Mouse (Mus musculus) hindbrain, postnatal 0 days (tissue): ENCODE measurements around the gene Auts2. TPM values are rescaled to one million over a fixed set of nuclear protein-coding genes. Genes with fewer than 3 reads are reported as not detected.

Experiments
- ATAC-seq: fragments of 200-750 bp; cut with Nextera tagmentation; 2 replicates; pipeline ENCODE4 v1.8.0; 2017; ENCODE audit warnings: mild to moderate bottlenecking, moderate TSS enrichment, moderate library complexity
- DNase-seq: peaks from one replicate; pipeline ENCODE4 v3.0.0-alpha.2; 2015; ENCODE audit warnings: low spot score
- H3K27ac ChIP-seq: fragments of 300-500 bp; sonication (generic); 2 replicates; pipeline ENCODE4 v1.5.1; 2014; ENCODE audit warnings: mild to moderate bottlenecking
- H3K27me3 ChIP-seq: fragments of 300-500 bp; sonication (generic); 2 replicates; pipeline ENCODE4 v1.6.1; 2014; ENCODE audit warnings: low read length, mixed read lengths; ENCODE audit not compliant: insufficient read depth
- H3K36me3 ChIP-seq: fragments of 300-500 bp; sonication (generic); 2 replicates; pipeline ENCODE4 v1.6.1; 2014; ENCODE audit warnings: low read length, mixed read lengths; ENCODE audit not compliant: insufficient read depth
- H3K4me1 ChIP-seq: fragments of 300-500 bp; sonication (generic); 2 replicates; pipeline ENCODE4 v1.6.1; 2014; ENCODE audit warnings: antibody characterized with exemption, low read length, mixed read lengths; ENCODE audit not compliant: insufficient read depth
- H3K4me2 ChIP-seq: fragments of 300-500 bp; sonication (generic); 2 replicates; pipeline ENCODE4 v1.6.1; 2014; ENCODE audit warnings: low read depth, mild to moderate bottlenecking, low read length, moderate library complexity, mixed read lengths
- H3K4me3 ChIP-seq: fragments of 300-500 bp; sonication (generic); 2 replicates; pipeline ENCODE4 v1.5.1; 2014; ENCODE audit warnings: low read length
- H3K9ac ChIP-seq: fragments of 300-500 bp; sonication (generic); replicated peaks from 2 replicates; pipeline ENCODE4 v1.6.1; 2014; ENCODE audit warnings: mild to moderate bottlenecking, low read length, moderate library complexity, mixed read lengths
- H3K9me3 ChIP-seq: fragments of 300-500 bp; sonication (generic); 2 replicates; pipeline ENCODE4 v1.6.1; 2016; ENCODE audit warnings: low read length, mixed read lengths
- CTCF ChIP-seq: IDR thresholded peaks from 2 replicates; pipeline ENCODE4 v1.5.1; 2016; ENCODE audit warnings: antibody characterized with exemption, control low read depth, low read depth
- WGBS: fragments of 180-500 bp; shearing (Covaris S2); extraction: QIAGEN DNeasy Blood & Tissue Kit; methylation state at CpG from one replicate; pipeline ENCODE4 v1.1.7; 2014; 5-methylcytosine and 5-hydroxymethylcytosine counted together
- polyA plus RNA-seq: library from polyadenylated mRNA; unstranded; fragments of >200 nt; fragmentation: Nextera tagmentation; extraction: Ambion mirVana; gene quantifications from 2 replicates; pipeline ENCODE4 v1.2.1, GENCODE M21; 2015
- total RNA-seq: library from RNA; depleted of rRNA; stranded (reverse); fragments of >200 nt; gene quantifications from 2 replicates; pipeline ENCODE4 v1.2.3, GENCODE M21; 2014

Gene Auts2
- total and polyA plus RNA-seq, 2 experiments from 2014 or later, result 39.3 to 54.9 TPM

GRCm38 (mm10) chr5:132162206-132162533, 381.0 kb downstream of the Auts2 start:
- H3K4me1 ChIP-seq, result peaks cover 8% of the 10 kb centered on the region
- no peak for TF ChIP-seq CTCF
- no peak overlapping the region for H3K9ac ChIP-seq
- 50% methylated on average over 4 of the region's 4 CpGs for WGBS
- H3K4me2 ChIP-seq, result no peak overlapping the region
- 0 out of 2 replicates have a peak overlapping the region, but pooled peaks have one; percentile 7 for H3K27ac ChIP-seq
- no peak for ATAC-seq
- DNase-seq, result no peak
- no peaks in the 10 kb centered on the region for H3K27me3 ChIP-seq
- H3K36me3 ChIP-seq, result no peaks in the 10 kb centered on the region
- no peak overlapping the region for H3K4me3 ChIP-seq
- H3K9me3 ChIP-seq, result no peaks in the 10 kb centered on the region

GRCm38 (mm10) chr5:132161338-132162205, 381.6 kb downstream of the Auts2 start:
- peak; percentile 64 for ATAC-seq
- Histone ChIP-seq H3K4me2 (0 out of 2 replicates have a peak overlapping the region, but pooled peaks have one; percentile 18), H3K27ac (0 out of 2 replicates have a peak overlapping the region, but pooled peaks have one; percentile 7)

DNA sequence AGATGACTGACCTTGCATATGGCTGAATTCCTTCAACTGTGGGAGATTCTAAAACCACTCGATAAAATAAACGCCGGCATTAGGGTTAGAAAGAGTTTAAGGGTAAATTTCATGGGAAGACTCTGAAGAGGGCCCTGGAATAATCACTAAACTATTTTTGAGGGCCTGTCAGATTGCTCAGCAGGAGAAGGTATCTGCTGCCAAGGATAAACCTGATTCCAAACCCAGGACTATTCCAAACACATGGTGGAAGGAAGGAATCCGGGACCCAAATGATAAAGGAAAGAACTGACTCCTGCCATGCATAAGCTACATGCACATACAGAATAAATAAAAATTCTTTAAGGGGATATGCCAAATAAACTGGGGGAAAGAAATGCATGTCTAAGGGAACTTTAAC, 399.0 kb downstream of the Auts2 start:
- Histone ChIP-seq H3K27ac (no peak overlapping the region), H3K4me2 (no peak overlapping the region), H3K36me3 (no peaks in the 10 kb centered on the region), H3K27me3 (no peaks in the 10 kb centered on the region), H3K4me1 (no peaks in the 10 kb centered on the region), H3K4me3 (no peak overlapping the region), H3K9ac (no peak overlapping the region), H3K9me3 (no peaks in the 10 kb centered on the region)
- WGBS, result 69% methylated on average over 4 of the region's 4 CpGs
- ATAC-seq, result no peak
- no peak for DNase-seq
- TF ChIP-seq CTCF, result no peak

More at GRCm38 (mm10) chr5:132161338-132162205, 381.6 kb downstream of the Auts2 start:
- Histone ChIP-seq H3K9me3 (no peaks in the 10 kb centered on the region), H3K4me1 (peaks cover 8% of the 10 kb centered on the region), H3K4me3 (no peak overlapping the region), H3K36me3 (no peaks in the 10 kb centered on the region), H3K9ac (no peak overlapping the region), H3K27me3 (no peaks in the 10 kb centered on the region)
- 38% methylated on average over 9 of the region's 9 CpGs for WGBS
- DNase-seq, result peak; percentile 79
- peak; percentile 28 for TF ChIP-seq CTCF

DNA sequence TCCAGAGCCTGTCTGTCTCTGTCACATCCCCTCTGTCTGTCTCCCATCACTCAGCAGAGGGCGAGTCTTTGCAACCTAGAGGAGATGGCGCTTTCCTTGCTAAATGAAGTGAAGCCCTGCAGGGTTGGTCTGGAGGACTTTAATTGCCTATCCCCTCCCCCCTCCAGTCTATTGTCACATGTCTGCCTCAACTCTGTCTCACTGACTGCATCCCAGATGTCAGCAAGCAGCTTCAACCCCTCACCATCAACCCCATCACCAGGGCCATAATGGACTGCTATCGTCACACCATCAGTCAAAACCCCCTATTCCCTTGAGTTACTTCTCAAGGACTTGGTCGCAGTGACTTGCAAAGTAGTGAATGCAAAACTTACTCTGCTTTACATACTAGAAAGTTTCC, 402.3 kb downstream of the Auts2 start:
- DNase-seq (no peak), ATAC-seq (no peak)
- Histone ChIP-seq H3K4me3 (no peak overlapping the region), H3K4me1 (no peaks in the 10 kb centered on the region), H3K27ac (no peak overlapping the region), H3K4me2 (no peak overlapping the region), H3K27me3 (no peaks in the 10 kb centered on the region), H3K9ac (no peak overlapping the region), H3K9me3 (no peaks in the 10 kb centered on the region), H3K36me3 (no peaks in the 10 kb centered on the region)
- TF ChIP-seq CTCF, result no peak
- WGBS, result 63% methylated on average over 4 of the region's 4 CpGs

GRCm38 (mm10) chr5:132135941-132136663, 407.0 kb downstream of the Auts2 start:
- 38% methylated on average over 7 of the region's 7 CpGs for WGBS
- no peak overlapping the region for H3K4me2 ChIP-seq
- H3K36me3 ChIP-seq, result no peaks in the 10 kb centered on the region
- ATAC-seq (peak; percentile 79), DNase-seq (peak; percentile 69)
- H3K9ac ChIP-seq, result no peak overlapping the region
- H3K27ac ChIP-seq, result peak overlapping the region; percentile 36
- no peaks in the 10 kb centered on the region for H3K27me3 ChIP-seq
- no peaks in the 10 kb centered on the region for H3K4me1 ChIP-seq
- no peak for TF ChIP-seq CTCF
- H3K9me3 ChIP-seq, result no peaks in the 10 kb centered on the region
- H3K4me3 ChIP-seq, result no peak overlapping the region

DNA sequence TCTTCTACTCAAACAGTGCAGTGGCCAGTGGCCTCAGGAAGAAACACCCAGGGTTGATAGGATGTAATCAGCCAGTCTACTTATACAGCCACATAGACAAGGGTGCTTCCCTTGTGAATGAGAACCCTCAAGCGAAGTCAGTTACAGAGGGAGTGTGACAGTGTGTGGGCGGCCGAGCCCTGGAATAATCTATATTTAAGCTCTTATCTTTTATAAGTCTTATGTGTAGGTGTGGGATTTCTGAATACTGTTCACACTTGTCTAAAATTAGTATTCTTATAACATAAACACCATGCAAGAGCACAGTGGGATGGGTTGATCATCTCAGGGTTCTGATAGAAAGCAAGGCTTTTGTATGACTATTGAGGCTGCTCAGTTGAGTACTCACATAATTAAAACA, 411.2 kb downstream of the Auts2 start:
- Histone ChIP-seq H3K4me3 (no peak overlapping the region), H3K4me2 (no peak overlapping the region), H3K27me3 (no peaks in the 10 kb centered on the region), H3K36me3 (no peaks in the 10 kb centered on the region), H3K27ac (no peak overlapping the region), H3K9me3 (no peaks in the 10 kb centered on the region), H3K4me1 (no peaks in the 10 kb centered on the region), H3K9ac (no peak overlapping the region)
- ATAC-seq (no peak), DNase-seq (no peak)
- 97% methylated on average over 3 of the region's 3 CpGs for WGBS
- no peak for TF ChIP-seq CTCF

DNA sequence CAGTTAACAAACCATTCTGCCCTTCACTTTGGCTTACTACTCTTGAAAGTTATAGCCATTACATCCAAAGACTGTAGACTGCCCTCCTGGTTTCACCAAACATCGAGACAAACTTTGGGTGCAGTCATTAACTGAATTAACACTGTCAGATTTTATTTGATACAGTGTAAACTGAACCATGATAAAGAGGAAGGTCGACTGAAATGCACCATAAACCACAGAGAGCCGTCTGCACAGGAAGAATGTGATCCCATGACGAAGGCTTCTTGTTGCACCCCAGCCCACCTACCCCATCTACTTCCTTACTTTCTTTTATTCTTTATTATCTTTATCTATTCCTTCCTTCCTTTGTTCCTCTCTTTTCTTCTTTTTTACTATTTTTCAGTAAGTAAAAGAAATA, 412.6 kb downstream of the Auts2 start:
- DNase-seq (no peak), ATAC-seq (no peak)
- no peaks in the 10 kb centered on the region for H3K4me1 ChIP-seq
- TF ChIP-seq CTCF, result no peak
- WGBS, result 57% methylated on average over 4 of the region's 4 CpGs
- H3K27me3 ChIP-seq, result no peaks in the 10 kb centered on the region
- H3K9ac ChIP-seq, result no peak overlapping the region
- no peak overlapping the region for H3K4me2 ChIP-seq
- H3K9me3 ChIP-seq, result no peaks in the 10 kb centered on the region
- H3K36me3 ChIP-seq, result no peaks in the 10 kb centered on the region
- H3K4me3 ChIP-seq, result no peak overlapping the region
- H3K27ac ChIP-seq, result no peak overlapping the region
